Mouse (Mus musculus): ENCODE data around the gene Itga10. TPM values are rescaled to one million over a fixed set of nuclear protein-coding genes. Genes with fewer than 3 reads are reported as not detected.

Itga10 gene
- polyA plus RNA-seq, 1 experiment from 2014 or later = 0.17 TPM

DNA sequence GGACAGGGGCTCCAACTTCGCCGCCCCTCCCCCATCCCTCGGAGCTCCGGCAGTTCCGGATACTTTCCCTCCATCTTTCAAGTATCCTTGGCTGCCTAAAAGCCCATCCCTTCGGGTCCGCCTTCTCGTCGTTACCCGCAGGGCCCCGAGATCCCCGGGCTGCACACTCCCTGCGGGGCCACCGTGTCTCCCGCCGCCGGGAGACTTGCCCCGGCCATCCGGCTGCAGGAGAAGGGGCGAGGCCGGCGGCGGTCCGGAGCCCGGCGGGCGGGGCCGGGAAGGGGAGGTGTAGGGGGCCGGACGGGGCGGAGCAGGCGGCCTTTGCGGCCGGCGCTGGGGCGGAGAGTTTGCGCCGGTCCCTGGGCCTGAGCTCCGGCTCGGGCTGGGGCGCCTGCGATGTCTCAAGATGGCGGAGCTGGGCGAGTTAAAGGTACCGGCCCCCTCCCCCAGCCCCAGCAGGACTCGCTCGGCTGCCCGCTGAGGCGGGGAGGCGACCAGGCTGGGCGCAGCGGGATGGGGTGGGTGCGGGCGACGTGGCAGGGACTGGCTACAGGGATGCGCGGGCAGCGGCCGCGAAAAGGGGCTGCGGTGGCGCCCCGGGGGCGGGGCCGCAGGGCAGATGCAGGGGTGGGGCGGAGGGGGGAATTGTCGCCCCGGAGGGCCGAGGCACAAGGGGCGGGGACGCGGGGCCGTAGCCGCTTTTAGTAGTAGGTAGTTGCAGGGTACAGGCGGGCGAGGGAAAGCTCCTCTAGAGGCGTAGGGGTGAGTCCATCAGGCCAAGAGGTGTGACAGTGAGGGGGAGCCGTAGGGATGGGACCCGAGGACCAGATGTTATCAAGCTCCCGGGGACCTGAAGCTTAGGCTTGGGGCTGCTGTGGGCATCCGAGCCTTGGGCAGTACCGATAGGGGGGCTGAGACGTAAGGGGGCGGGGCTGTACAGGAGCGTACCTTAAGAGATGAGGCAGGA, 51.7 kb downstream of the Itga10 start:
- ATAC-seq (ENCODE audit: low read depth) = peak; percentile 95
- Histone ChIP-seq H3K4me2 (ENCODE audit: low read depth, low read length) (peak overlapping the region; percentile 94), H3K36me3 (ENCODE audit: control insufficient read depth, insufficient read depth) (no peaks in the 10 kb centered on the region; the same call in 1 of the 2 replicates), H3K9me3 (replicated peaks; ENCODE audit: control insufficient read depth, low read length) (no peaks in the 10 kb centered on the region), H3K9ac (ENCODE audit: low read depth, low read length) (peak overlapping the region; percentile 79), H3K4me3 (ENCODE audit: low read depth, low read length) (peak overlapping the region; percentile 85), H3K27ac (ENCODE audit: low read length) (peak overlapping the region; percentile 71), H3K4me1 (ENCODE audit: control insufficient read depth, low read depth, low read length) (peaks cover 14% of the 10 kb centered on the region), H3K27me3 (ENCODE audit: control insufficient read depth, insufficient read depth, low read depth, low read length) (no peaks in the 10 kb centered on the region)
- WGBS (ENCODE audit: insufficient replicate concordance) = under 1% methylated on average over 85 of the region's 85 CpGs

DNA sequence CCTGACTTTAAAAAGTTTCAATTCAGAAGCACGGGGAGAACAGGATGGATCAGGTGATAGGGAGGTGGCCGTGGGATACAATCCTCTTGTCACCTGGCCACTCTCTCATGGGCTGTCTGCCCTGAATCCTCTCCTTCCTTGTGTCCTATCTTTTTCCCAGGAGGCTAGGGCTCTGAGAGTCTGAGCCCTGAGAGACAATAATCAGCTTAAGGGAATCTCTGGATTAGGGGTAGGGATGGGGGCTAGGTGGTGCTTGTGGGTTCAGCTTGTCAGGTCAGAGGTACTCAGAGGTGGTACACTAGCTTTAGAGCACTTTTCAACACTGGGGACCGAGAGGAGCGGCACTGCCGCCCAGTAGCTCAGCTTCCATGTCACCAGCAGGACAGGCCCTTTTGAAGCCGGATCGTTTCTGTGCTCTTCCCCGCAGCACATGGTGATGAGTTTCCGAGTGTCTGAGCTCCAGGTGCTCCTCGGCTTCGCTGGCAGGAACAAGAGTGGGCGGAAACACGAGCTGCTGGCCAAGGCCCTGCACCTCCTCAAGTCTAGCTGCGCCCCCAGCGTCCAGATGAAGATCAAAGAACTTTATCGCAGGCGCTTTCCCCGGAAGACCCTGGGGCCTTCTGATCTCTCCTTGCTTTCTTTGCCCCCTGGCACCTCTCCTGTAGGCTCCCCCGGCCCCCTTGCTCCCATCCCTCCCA, 53.8 kb downstream of the Itga10 start:
- Histone ChIP-seq H3K4me2 (ENCODE audit: low read depth, low read length) (no peak overlapping the region), H3K27me3 (ENCODE audit: control insufficient read depth, insufficient read depth, low read depth, low read length) (no peaks in the 10 kb centered on the region), H3K36me3 (ENCODE audit: control insufficient read depth, insufficient read depth) (no peaks in the 10 kb centered on the region; the same call in 1 of the 2 replicates), H3K9me3 (replicated peaks; ENCODE audit: control insufficient read depth, low read length) (no peaks in the 10 kb centered on the region), H3K9ac (ENCODE audit: low read depth, low read length) (no peak overlapping the region), H3K4me1 (ENCODE audit: control insufficient read depth, low read depth, low read length) (peaks cover 14% of the 10 kb centered on the region), H3K4me3 (ENCODE audit: low read depth, low read length) (no peak overlapping the region), H3K27ac (ENCODE audit: low read length) (no peak overlapping the region)
- WGBS (ENCODE audit: insufficient replicate concordance) = 73% methylated on average over 19 of the region's 19 CpGs
- ATAC-seq (ENCODE audit: low read depth) = no peak

DNA sequence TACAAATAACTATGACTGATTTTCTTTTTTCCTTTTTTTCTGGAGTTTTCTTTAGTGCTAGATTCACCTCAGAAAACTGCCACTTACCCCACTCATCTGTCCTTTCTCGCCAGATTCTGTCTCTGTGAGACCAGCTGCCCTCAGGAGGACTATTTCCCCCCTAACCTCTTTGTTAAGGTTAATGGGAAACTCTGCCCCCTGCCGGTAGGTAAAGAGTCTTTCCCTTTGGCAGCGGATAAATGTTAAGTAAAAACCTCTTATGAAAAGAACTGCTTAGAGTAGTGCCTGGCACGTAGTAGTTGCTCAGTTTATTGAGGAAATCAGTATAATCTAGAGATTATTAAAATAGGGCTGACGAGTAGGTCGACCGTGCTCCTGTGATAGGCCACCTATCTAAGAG, 55.0 kb downstream of the Itga10 start:
- 40% methylated on average over 7 of the region's 7 CpGs for WGBS (ENCODE audit: insufficient replicate concordance)
- no peaks in the 10 kb centered on the region for H3K9me3 ChIP-seq (replicated peaks; ENCODE audit: control insufficient read depth, low read length)
- H3K4me1 ChIP-seq (ENCODE audit: control insufficient read depth, low read depth, low read length) = peaks cover 14% of the 10 kb centered on the region
- H3K4me2 ChIP-seq (ENCODE audit: low read depth, low read length) = no peak overlapping the region
- H3K4me3 ChIP-seq (ENCODE audit: low read depth, low read length) = no peak overlapping the region
- H3K9ac ChIP-seq (ENCODE audit: low read depth, low read length) = no peak overlapping the region
- ATAC-seq (ENCODE audit: low read depth) = no peak
- no peaks in the 10 kb centered on the region for H3K27me3 ChIP-seq (ENCODE audit: control insufficient read depth, insufficient read depth, low read depth, low read length)
- H3K36me3 ChIP-seq (ENCODE audit: control insufficient read depth, insufficient read depth) = no peaks in the 10 kb centered on the region; the same call in 1 of the 2 replicates
- no peak overlapping the region for H3K27ac ChIP-seq (ENCODE audit: low read length)

DNA sequence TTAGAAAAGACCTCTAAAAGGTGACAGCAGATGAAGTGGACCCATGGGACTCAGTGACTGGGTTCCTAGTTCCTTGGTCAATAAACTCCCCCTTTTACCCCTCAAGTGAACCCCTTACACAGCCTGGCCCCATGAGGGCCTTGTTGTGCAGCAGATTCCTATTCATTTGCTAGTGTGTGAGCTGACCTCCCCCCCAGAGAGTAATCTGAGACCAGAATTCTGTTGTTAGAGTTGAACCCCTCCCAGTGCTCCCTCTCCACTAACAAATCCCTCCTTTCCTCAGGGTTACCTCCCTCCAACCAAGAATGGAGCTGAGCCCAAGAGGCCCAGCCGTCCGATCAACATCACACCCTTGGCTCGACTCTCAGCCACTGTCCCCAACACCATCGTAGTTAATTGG, 55.6 kb downstream of the Itga10 start:
- no peak for ATAC-seq (ENCODE audit: low read depth)

DNA sequence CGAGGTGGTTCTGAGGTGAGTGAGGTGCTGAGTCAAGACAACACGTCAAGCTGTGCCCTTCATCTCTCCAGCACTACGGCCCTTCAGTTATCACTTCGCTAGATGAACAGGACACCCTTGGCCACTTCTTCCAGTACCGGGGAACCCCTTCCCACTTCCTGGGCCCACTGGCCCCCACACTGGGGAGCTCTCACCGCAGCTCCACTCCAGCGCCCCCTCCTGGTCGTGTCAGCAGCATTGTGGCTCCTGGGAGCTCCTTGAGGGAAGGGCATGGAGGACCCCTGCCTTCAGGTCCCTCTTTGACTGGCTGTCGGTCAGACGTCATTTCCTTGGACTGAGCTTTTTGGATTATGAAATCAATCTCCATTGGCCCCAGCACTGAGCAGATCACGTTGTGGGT, 59.4 kb downstream of the Itga10 start:
- Histone ChIP-seq H3K9ac (ENCODE audit: low read depth, low read length) (no peak overlapping the region), H3K4me2 (ENCODE audit: low read depth, low read length) (no peak overlapping the region), H3K9me3 (replicated peaks; ENCODE audit: control insufficient read depth, low read length) (no peaks in the 10 kb centered on the region), H3K4me3 (ENCODE audit: low read depth, low read length) (no peak overlapping the region), H3K27ac (ENCODE audit: low read length) (no peak overlapping the region), H3K27me3 (ENCODE audit: control insufficient read depth, insufficient read depth, low read depth, low read length) (peaks cover 7% of the 10 kb centered on the region), H3K4me1 (ENCODE audit: control insufficient read depth, low read depth, low read length) (peaks cover 3% of the 10 kb centered on the region; the same call in 1 of the 2 replicates), H3K36me3 (ENCODE audit: control insufficient read depth, insufficient read depth) (no peaks in the 10 kb centered on the region; the same call in 1 of the 2 replicates)
- WGBS (ENCODE audit: insufficient replicate concordance) = 57% methylated on average over 11 of the region's 11 CpGs
- no peak for ATAC-seq (ENCODE audit: low read depth)

More for the DNA sequence above, 55.6 kb downstream of the Itga10 start:
- no peaks in the 10 kb centered on the region; the same call in 1 of the 2 replicates for H3K36me3 ChIP-seq (ENCODE audit: control insufficient read depth, insufficient read depth)
- H3K4me2 ChIP-seq (ENCODE audit: low read depth, low read length) = no peak overlapping the region
- no peak overlapping the region for H3K9ac ChIP-seq (ENCODE audit: low read depth, low read length)
- H3K27me3 ChIP-seq (ENCODE audit: control insufficient read depth, insufficient read depth, low read depth, low read length) = no peaks in the 10 kb centered on the region
- H3K4me1 ChIP-seq (ENCODE audit: control insufficient read depth, low read depth, low read length) = peaks cover 10% of the 10 kb centered on the region
- H3K9me3 ChIP-seq (replicated peaks; ENCODE audit: control insufficient read depth, low read length) = no peaks in the 10 kb centered on the region
- no peak overlapping the region for H3K27ac ChIP-seq (ENCODE audit: low read length)
- no peak overlapping the region for H3K4me3 ChIP-seq (ENCODE audit: low read depth, low read length)
- 91% methylated on average over 4 of the region's 4 CpGs for WGBS (ENCODE audit: insufficient replicate concordance)

DNA sequence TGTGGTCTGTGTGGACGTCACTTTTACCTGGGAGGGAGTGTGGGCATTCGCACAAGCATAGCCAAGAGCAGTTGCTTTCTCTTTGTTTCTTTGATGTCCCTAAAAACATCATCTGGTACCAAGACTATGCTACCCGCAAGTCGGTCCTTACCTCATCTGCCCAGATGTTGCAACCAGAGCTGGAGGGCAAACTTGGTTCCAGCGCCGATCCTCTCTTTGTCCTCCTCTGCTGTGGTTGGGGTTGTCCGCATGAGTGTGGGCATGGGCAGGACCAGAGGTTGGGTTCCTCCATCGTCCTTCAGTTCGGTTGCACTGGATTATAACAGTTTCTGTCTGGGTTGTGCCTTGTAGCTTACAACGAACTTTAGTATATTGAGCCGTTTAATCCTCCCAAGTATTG, 60.8 kb downstream of the Itga10 start:
- Histone ChIP-seq H3K27me3 (ENCODE audit: control insufficient read depth, insufficient read depth, low read depth, low read length) (peaks cover 7% of the 10 kb centered on the region), H3K36me3 (ENCODE audit: control insufficient read depth, insufficient read depth) (peaks cover 13% of the 10 kb centered on the region), H3K27ac (ENCODE audit: low read length) (no peak overlapping the region), H3K4me1 (ENCODE audit: control insufficient read depth, low read depth, low read length) (peaks cover 3% of the 10 kb centered on the region; the same call in 1 of the 2 replicates), H3K9me3 (replicated peaks; ENCODE audit: control insufficient read depth, low read length) (no peaks in the 10 kb centered on the region), H3K9ac (ENCODE audit: low read depth, low read length) (no peak overlapping the region), H3K4me2 (ENCODE audit: low read depth, low read length) (no peak overlapping the region), H3K4me3 (ENCODE audit: low read depth, low read length) (no peak overlapping the region)
- no peak for ATAC-seq (ENCODE audit: low read depth)
- WGBS (ENCODE audit: insufficient replicate concordance) = 77% methylated on average over 11 of the region's 11 CpGs

DNA sequence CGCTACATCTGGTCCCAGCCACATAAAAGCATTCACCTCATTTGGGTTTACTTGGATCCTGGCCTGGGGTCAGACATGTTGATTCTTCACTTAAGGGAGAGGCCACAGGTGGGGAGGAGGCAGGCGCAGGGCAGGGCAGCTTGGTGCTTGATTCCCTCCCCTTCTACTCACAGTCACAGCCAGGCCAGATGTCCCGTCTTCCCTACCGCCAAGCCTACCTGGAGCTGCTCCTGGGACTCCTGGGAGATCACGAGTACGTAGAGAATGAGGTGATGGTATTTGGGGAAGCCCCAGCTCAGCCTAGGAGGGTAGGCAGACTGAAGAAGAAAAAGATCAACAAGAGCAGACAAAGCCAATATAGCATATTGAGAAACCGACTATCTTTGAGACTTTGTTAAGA, 61.6 kb downstream of the Itga10 start:
- ATAC-seq (ENCODE audit: low read depth) = no peak
- WGBS (ENCODE audit: insufficient replicate concordance) = 73% methylated on average over 7 of the region's 7 CpGs
- H3K4me3 ChIP-seq (ENCODE audit: low read depth, low read length) = no peak overlapping the region
- H3K27ac ChIP-seq (ENCODE audit: low read length) = no peak overlapping the region
- no peak overlapping the region for H3K4me2 ChIP-seq (ENCODE audit: low read depth, low read length)
- peaks cover 3% of the 10 kb centered on the region; the same call in 1 of the 2 replicates for H3K4me1 ChIP-seq (ENCODE audit: control insufficient read depth, low read depth, low read length)
- H3K9ac ChIP-seq (ENCODE audit: low read depth, low read length) = no peak overlapping the region
- H3K27me3 ChIP-seq (ENCODE audit: control insufficient read depth, insufficient read depth, low read depth, low read length) = peaks cover 7% of the 10 kb centered on the region
- no peaks in the 10 kb centered on the region for H3K9me3 ChIP-seq (replicated peaks; ENCODE audit: control insufficient read depth, low read length)
- peaks cover 14% of the 10 kb centered on the region for H3K36me3 ChIP-seq (ENCODE audit: control insufficient read depth, insufficient read depth)

DNA sequence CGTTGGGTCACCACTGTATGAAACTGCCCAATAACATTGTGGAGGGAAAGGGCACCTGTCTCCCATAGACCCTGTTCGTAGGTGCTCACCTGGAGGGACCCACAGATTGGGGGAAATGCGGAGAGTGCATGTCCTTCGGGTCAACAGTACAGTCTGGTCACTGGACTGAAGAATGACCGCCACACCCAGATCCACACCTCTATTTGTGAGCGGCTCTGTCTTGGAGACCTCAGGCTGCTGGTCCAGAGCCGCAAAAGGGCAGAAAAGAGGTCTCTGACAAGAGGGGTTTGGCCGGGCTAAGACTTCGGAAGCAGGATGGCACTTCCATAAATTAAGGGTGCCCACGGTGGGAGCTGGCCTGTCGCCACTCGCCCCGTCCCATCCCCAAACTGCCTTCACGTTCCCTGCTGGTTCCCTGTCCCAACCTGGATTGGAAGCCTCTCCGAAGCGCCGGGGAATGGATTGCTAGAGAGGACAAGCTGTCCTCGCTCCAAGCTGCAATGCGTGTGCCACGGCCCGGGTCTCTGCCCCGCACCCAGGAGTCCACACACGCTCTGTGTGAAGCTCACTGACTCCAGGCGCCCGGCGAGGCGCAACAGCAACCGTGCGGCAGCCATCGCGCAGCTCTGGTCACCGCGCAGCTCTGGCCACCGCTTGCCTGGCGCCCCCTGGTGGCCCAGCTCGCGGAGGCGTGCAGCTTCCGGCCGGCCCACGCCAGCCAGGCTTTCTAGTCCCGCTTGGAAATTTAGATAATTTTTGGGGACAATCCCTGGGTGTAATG, 62.7 kb downstream of the Itga10 start, which contains the start of gene Nudt17:
Gene Nudt17 (minus strand): TSS at position 660 of the 781 bp plus-strand sequence.
- Histone ChIP-seq H3K4me1 (ENCODE audit: control insufficient read depth, low read depth, low read length) (peaks cover 3% of the 10 kb centered on the region; the same call in 1 of the 2 replicates), H3K9me3 (replicated peaks; ENCODE audit: control insufficient read depth, low read length) (no peaks in the 10 kb centered on the region), H3K4me2 (ENCODE audit: low read depth, low read length) (peak within 1 kb of the TSS; percentile 79), H3K27ac (ENCODE audit: low read length) (no peak within 1 kb of the TSS), H3K27me3 (ENCODE audit: control insufficient read depth, insufficient read depth, low read depth, low read length) (peaks cover 7% of the 10 kb centered on the region), H3K4me3 (ENCODE audit: low read depth, low read length) (peak within 1 kb of the TSS; percentile 54), H3K9ac (ENCODE audit: low read depth, low read length) (peak within 1 kb of the TSS; percentile 43; the same call in 1 of the 2 replicates), H3K36me3 (ENCODE audit: control insufficient read depth, insufficient read depth) (peaks cover 19% of the 10 kb centered on the region)
- WGBS (ENCODE audit: insufficient replicate concordance) = 6% methylated on average over 42 of the region's 42 CpGs
- peak; percentile 78 for ATAC-seq (ENCODE audit: low read depth)

Measured in liver, embryonic 16.5 days (tissue).